Mouse (Mus musculus): Measurements from ENCODE around the gene Pbrm1. TPM values are rescaled to one million over a fixed set of nuclear protein-coding genes. Genes with fewer than 3 reads are reported as not detected.

Pbrm1 gene
- total RNA-seq (2015; ENCODE audit: low replicate concordance) = 69.4 and 75.4 TPM in 2 replicates
- total RNA-seq (2017; ENCODE audit: low replicate concordance) = 84.8 and 100 TPM in 2 replicates

DNA sequence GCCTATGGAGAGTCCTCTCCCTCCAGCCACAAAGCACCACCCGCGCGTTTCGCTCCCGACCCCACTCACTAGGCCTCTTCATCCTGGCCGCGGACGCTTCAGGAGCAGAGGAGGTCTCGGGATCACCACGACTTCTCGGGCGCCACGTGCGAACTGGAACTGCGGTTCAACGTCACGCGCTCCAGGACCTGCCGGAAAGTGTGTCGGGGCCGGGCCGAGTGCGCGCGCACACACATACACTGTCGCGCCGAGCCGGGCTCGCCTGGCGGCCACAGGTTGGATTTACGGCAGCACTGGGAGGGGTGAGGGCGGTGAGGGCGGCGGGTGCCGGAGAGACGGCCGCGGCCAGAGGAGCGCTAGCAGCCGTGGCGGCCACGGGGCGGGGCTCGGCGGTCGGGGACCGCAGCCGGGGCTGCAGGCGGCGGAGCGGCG, at the start of gene Pbrm1, which contains the start of gene Gnl3:
Pbrm1 (plus strand) TSS at position 279 of the 432 bp plus-strand sequence.
Gnl3 (minus strand) TSS at position 293 of the 432 bp plus-strand sequence.
- peak; percentile 84 for ATAC-seq (replicated peaks; ENCODE audit: low FRiP score, poor library complexity, severe bottlenecking)

DNA sequence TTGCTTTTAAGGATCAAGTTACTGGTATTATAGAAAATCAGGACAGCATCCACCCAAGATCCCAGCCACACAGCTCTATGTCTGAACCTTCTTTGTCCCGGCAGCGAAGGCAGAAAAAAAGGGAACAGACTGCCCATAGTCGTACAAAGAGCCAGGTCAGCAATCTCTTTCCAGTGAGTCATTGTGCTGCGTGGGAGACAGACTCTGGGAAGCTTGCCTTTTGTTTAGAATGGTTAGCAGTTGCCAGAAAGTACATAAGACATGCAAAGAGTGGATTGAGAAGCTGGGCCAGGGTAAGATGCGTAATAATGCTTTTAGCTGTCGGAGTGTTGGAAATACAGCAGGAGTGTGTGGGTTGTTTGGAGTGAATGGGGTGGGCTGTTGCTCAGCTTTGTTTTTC, 44.7 kb upstream of the Pbrm1 start:
- no peak for ATAC-seq (replicated peaks; ENCODE audit: low FRiP score, poor library complexity, severe bottlenecking)

DNA sequence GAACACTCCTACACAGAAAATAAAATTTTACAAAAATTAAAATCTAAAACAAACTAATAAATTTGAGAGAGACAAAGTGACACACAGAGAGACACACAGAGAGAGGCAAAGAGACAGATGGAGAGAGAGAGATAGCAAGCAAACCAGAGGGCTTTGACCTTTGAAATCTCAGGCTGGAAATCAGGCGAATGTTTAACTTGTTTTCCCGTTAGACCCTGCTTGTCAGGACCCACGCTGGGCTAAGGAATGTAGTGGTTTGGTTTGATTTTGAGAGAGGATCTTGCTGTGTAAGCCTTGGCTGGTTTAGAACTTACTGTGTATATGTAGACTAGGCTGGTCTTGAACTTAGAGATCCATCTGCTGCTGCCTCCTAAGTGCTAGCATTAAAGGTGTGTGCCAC, 42.7 kb upstream of the Pbrm1 start:
- ATAC-seq (replicated peaks; ENCODE audit: low FRiP score, poor library complexity, severe bottlenecking) = no peak

DNA sequence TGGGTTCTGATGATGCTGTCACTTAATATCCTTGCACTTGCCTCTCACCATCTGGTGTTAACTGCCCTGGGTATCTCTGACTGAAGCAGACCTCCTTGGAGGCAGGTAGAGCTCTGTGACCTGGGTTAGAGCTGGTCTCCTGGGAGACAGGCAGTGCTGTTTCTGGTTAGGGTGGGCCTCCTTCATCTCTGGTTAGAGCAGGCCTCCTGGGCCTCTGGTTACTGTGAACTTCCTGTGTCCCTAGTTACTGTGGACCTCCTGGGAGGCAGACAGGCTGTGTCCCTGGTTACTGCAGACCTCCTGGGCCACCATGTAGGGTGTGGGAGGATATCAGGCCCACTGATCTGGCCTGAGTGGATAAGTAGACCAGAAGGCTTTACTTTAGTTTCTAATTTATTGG, 22.5 kb upstream of the Pbrm1 start:
- ATAC-seq (replicated peaks; ENCODE audit: low FRiP score, poor library complexity, severe bottlenecking) = no peak

DNA sequence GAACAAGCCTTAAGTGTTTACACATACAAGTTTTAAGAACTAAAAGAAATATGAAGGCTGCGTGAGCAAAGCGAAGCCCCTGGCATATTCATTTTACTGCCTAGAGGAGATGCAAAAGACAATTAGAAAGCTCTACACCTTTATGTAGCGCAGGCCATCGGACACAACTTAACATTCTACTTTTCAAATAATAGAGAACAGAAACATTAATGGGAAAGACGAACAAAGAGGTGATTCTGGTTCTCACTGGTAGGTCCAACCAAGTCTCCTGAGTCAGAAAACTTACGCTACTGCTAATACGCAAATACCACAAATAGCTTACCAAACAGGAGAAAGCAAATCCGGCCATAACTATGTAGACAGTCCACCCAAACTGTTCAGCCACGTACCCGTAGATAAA, 18.6 kb upstream of the Pbrm1 start:
- no peak; the same call in 1 of the 2 replicates for ATAC-seq (replicated peaks; ENCODE audit: low FRiP score, poor library complexity, severe bottlenecking)

DNA sequence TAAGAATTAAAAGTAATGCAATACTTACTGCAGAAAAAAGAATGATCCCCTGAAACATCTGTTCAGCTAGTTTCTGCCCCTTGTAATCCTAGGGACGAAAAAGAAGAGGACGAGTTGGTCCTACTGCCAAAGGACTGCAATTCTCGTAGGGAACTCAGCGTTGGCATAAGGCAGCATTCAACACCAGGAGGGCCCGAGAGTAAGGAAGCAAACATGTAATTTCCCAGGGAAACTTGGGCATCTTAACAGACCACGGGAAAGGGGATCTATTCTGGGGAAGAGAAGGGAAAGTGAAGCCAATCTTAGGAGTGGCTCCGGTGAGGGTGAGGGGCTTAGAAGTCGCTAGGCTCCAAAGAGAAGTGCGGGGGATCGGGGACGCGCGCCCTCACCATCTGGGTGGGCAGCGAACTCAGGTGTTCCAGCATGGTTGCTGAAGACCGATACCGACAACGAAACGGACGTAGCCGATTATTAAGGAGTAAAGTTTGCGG, 18.1 kb upstream of the Pbrm1 start:
- peak; percentile 42 for ATAC-seq (replicated peaks; ENCODE audit: low FRiP score, poor library complexity, severe bottlenecking)

DNA sequence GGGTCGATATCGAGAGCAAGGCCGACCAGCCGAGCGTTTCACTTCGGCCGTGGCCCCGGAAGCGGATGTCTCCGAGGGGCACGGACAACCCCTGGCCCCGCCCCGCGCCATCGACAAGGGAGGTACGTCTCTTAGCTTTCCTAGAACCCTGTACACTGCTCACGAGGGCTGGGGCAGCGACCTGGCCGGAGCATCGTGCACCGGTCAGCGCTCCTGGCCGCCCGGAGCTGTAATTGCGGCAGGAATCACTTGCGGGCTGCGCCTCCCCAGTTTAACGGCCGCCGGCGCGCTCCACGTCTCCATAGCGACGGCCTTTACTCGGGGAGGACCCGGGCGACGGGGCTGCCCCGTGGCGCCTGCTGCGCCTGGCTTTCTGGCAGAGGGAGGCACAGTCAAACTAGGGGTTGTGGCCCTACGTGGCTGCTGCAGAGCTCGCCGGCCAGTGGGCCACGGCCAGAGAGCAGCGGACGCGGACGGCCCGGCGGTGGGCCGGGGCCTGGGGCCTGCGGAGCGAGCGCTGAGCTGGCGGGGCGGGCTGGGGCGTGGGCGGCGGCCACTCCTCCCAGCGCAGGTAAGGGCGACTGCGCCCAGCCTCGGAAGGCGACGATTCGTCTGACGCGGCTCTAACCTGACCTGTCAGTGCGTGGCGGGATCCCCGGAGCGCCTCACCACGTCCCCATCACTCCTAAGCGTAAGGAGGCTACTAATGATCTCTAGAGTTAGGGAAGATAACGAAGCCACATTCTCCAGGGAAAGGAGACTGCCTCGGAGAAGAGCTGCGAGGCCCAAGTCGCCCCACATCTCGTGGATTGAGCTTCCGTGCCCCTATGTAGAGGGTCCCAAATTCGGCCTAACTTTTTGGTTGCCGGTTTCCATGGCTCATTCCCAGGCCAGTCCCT, 17.4 kb upstream of the Pbrm1 start, which contains the start of the genes Glt8d1 and Spcs1:
Glt8d1 (plus strand) TSS at position 94 of the 899 bp plus-strand sequence.
Spcs1 (minus strand) TSS at position 366 of the 899 bp plus-strand sequence.
- ATAC-seq (replicated peaks; ENCODE audit: low FRiP score, poor library complexity, severe bottlenecking) = peak; percentile 92

DNA sequence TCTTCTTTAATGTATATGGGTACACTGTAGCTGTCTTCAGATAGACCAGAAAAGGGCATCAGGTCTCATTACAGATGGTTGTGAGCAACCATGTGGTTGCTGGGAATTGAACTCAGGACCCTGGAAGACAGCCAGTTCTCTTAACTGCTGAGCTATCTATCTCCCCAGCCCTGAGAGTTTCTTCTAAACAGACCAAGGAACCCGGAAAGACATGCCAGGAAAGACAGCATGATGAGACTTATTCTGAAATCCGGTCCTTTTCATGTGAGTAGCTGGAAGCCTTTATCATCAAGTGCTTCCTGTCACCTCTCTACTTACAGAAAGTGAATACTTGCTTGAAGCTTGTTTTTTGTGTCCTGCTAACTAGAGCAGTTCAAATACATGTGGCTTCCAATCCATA, 14.4 kb upstream of the Pbrm1 start:
- ATAC-seq (replicated peaks; ENCODE audit: low FRiP score, poor library complexity, severe bottlenecking) = no peak

DNA sequence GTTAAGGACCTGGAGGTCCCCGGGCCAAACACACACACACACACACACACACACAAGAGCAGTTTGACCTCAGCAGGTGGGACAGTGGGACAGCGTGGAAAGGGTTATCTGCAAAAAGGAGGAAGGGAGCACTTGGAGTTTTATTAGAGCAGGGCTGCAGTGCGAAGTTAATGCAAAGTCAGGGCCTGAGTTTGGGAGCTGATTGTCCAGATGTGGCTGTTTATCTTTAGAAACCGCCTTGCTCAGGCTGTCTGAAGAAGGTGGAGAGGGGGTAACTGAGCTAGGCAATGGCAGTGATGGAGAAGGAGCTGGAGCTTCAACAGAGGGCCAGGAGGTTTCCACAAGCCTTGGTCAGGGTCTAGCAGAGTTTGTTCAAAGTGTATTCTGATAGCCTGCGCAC, 12.2 kb upstream of the Pbrm1 start:
- ATAC-seq (replicated peaks; ENCODE audit: low FRiP score, poor library complexity, severe bottlenecking) = peak; percentile 55

DNA sequence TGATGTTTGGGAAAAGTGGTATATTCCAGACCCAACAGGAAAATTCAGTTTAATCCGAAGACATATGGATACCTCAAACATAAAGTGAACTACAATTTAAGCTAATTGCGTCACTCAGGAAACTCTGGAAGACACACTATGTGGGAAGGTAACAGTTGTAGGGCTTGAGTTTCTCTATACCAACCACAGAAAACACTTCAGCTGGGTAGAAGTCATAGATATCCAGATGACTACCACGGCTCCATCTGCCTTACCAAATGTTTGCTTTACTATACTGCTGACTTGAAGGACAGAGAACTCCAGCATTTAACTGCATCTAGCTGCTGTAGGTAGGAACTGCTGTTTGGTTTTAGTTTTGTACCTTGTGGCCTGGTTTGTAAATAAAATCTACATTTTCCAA, 7.3 kb upstream of the Pbrm1 start:
- ATAC-seq (replicated peaks; ENCODE audit: low FRiP score, poor library complexity, severe bottlenecking) = no peak

DNA sequence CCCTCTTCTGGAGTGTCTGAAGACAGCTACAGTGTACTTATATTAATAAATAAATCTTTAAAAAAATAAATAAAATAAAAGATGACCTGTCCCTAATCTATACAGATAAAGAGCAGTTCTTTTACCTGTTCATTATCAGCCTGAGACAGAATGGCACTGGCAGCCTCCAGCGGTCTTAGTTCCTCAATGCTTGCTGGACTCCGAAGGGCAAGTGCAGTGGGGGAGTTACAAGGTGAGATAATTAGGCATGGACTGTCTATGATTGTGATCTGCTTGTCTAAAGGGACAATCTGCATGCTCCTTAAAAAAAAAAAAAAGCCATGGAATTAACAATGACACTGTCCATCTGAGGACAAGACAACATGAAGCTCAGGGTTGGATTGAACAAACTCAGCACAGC, 5.0 kb upstream of the Pbrm1 start:
- ATAC-seq (replicated peaks; ENCODE audit: low FRiP score, poor library complexity, severe bottlenecking) = no peak

DNA sequence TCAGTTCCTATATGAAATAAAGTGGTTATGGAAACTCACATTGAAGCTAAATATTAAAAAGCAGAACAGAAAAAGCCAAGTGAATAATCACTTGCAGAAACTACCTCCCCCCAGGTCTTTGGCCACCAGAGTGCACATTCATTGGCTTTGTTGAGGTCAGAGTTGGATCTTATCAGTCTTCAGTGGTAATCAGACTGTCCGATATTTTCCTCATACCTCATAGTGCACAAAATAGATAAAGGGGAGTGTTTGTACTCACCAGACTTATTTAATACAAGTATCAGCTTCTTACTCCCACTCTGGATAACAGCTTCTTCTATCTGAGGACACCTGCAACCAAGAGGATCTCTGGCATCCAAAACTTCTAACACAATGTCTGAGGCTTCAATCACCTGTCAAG, 2.9 kb upstream of the Pbrm1 start:
- ATAC-seq (replicated peaks; ENCODE audit: low FRiP score, poor library complexity, severe bottlenecking) = no peak

DNA sequence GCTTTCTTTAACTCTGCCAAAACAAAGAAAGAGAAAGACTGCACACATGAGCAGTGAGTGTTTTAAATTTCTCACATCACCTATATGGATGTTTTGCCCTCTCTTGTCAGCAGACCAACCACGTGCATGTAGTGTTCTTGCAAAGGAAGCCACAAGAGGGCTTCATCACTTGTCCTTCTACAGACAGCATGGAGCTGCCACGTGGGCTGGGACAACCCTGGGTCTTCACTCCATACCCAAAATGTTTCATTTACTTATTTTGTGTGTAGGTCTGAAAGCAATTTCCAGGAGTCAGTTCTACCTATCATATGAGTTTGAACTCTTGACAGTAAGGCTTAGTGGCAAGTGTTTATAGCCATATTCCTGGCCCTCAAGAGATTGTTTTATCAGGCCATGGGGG, 1.1 kb upstream of the Pbrm1 start:
- ATAC-seq (replicated peaks; ENCODE audit: low FRiP score, poor library complexity, severe bottlenecking) = peak; percentile 39; the same call in 1 of the 2 replicates

DNA sequence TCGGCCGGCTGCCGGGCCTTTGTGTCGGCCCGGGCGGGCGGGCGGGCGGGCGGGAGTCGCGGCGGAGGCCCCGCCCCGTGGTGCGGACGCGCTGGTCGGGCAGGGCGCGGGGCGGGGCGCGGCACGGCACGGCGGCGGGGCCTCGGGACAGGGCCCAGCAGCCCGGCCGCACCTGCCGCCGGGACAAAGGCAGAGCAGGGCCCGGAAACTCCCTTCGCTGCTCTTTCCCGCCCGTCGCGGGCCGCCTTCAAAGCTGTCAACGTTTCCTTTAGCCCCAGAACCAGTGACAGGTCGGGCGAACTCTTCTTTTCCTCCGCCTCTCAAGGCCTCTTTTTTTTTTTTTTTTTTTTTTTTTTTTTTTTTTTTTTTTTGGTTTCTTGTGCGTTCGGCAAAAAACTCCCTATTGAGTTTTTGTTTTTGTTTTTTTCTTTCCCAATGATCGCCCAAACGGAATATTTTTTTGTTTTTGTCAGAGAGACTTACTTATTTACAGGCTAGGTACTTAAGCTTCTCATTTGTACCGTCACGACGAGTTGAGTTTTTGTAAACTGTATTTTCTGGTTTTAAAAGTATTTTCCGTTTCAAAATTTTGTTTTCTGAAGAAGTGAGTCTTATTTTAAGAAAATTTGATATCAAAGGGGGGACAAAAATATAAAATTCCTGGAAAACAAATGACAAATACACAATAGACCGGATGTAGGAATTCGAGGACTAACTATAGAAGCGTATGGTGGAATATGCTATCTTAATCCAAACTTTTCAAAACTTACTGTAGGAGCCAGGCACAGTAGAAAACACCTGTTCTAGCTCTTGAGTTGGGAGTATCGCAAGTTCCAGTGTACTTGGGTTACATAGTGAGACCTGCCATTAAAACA, 630 bp downstream of the Pbrm1 start:
- peak; percentile 78 for ATAC-seq (replicated peaks; ENCODE audit: low FRiP score, poor library complexity, severe bottlenecking)

DNA sequence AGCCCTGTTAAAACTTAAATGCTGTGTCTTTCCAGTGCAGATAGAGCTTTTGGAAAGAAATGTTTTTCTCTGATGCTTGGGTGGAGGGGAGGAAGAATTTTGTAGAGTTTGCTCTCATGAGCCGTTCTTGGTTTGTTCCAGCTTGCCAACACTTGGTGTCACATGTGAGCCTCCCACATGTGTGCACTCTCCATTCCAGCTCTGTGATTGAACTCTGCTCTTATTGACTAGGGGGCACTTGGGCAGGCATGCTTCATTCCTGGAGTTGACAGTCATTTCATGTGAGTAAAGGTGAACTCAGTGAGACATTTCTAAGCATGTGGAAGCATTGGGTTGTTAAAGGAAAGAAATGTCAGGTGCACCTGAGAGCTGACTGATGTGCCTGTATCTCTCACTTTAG, 3.6 kb downstream of the Pbrm1 start:
- ATAC-seq (replicated peaks; ENCODE audit: low FRiP score, poor library complexity, severe bottlenecking) = no peak

DNA sequence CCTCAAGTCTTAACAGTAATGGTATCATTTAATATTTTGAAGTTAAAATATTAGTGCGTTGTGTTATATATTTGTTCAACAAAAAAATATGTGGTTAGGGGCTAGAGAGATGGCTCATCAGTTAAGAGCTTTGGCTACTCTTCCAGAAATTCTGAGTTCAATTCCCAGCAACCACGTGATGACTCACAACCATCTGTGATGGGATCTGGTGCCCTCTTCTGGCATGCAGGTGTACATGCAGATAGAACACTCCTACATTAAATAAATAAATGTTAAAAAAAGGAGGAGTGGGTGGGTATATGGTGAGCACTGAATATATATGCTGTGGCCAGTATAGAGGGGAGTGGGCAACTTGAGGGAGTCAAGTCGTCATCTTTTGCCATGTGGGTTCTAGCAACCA, 6.8 kb downstream of the Pbrm1 start:
- ATAC-seq (replicated peaks; ENCODE audit: low FRiP score, poor library complexity, severe bottlenecking) = 0 out of 2 replicates have a peak, but pooled peaks have one; percentile 32

DNA sequence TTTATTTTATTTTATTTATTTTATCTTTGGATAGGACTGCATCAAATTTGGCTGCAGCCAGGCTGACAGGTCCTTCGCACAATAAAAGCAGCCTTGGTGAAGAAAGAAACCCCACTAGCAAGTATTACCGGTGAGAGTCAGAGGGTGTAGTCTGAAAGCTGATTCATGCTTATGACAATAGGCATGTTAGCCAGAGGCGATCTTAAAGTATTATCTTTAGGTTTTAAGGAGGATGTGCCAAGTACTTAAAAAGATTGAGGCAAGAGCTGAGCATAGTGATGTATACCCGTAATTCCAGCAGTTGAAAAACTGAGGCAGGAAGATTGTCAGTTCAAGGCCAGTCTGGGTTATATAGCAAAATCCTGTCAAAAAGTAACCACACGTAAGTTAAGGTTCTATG, 26.4 kb downstream of the Pbrm1 start:
- ATAC-seq (replicated peaks; ENCODE audit: low FRiP score, poor library complexity, severe bottlenecking) = peak; percentile 10

DNA sequence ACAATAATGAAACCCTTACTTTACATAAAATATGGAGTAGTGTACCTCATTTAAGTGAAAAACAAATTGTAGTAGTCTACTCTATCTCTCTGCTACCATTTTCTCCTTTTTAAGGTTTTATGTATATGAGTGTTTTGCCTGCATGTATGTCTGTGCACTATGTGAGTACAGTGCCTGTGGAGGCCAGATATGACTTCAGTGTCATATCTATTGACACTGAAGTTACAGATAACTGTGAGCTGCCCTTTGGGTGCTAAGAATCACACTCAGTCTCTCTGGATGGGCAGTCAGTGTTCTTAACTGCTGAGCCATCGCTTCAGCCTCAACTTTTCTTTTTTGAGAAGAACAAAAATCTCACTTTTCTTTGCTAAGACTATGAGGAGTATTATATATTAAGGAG, 26.9 kb downstream of the Pbrm1 start:
- peak; percentile 98 for ATAC-seq (replicated peaks; ENCODE audit: low FRiP score, poor library complexity, severe bottlenecking)

DNA sequence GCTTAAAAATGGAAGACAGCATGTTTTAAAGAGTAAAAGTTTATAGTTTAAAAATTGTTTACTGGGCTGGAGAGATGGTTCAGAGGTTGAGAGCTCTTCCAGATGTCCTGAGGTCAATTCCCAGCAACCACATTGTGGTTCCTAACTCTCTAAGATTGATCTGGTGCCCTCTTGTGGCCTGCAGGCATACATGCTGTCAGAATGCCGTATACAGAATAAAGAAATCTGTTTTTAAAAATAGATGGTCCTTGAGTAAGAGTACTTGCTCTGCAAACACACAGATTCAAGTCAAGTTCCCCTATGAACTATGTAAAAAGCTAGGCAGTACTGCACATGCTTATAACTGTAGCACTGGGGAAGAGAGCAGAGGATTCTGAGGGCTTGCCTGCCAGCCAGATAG, 43.3 kb downstream of the Pbrm1 start:
- peak; percentile 92 for ATAC-seq (replicated peaks; ENCODE audit: low FRiP score, poor library complexity, severe bottlenecking)

DNA sequence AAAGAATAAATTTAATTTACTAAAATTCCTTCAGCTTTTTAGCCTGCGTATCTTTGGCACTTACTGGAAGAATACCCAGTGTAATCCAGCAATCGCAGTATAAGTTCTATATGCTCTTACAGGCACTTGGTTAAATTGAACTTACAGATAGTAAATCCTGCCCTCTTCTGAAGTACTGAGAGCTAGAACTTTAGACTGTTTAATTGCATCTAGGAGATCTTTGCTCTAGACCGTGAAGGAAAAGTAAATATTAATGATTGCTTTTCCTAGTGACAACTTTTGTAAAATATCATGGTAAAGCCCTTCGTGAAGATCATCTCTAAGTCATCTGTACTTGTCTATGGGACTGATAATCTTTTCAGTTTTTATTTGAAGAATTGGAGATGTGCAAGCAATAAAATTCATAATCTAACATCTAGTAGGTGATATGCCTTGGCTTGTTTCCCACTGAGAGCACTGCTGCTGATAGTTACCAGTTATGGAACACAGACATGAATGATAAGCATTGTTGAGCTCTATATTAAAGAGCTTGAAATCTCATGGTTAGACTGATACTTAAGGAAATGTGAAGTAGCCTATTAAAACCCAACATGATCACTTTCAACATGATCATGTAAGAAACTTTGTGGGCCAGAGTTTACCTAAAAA, 50.3 kb downstream of the Pbrm1 start:
- ATAC-seq (replicated peaks; ENCODE audit: low FRiP score, poor library complexity, severe bottlenecking) = no peak

All from erythroblast, adult 5-6 weeks (primary cell).